Mouse (Mus musculus) heart, adult 8-10 months (tissue): ENCODE data around the gene Zbtb7b. TPM values are rescaled to one million over a fixed set of nuclear protein-coding genes. Genes with fewer than 3 reads are reported as not detected.

ENCODE experiments used
- DNase-seq: peaks from one replicate; pipeline ENCODE4 v3.0.0; 2022; ENCODE audit warnings: low spot score
- total RNA-seq, 4 experiments: library from RNA; stranded (reverse); gene quantifications; 2 replicates each; pipeline ENCODE4 v1.2.4; 2022

Zbtb7b gene
- total RNA-seq, 4 experiments from 2014 or later, result 19.6 to 23.2 (median 22.9) TPM

DNA sequence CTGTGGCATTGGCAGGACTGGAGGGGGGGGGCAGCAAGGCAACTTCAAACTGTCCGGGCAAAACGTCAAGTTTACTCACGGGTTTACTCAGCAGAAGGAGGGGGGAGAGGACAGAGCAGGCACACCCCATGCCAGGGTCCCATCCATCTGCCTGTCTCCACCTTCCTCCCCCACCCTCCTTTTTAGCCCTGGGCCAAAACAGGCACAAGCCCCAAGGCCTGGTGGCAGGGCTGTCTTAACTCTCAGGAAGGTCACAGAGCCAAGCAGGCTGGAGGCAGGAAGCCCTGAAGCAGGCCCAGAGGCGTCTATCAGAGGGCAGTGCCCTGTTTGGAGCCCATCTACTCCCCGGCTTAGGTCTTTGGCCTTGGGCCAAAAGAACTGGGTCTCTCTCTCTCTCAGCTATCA, 4.5 kb downstream of the Zbtb7b start:
- DNase-seq, result peak; percentile 55

- peak; percentile 29 for DNase-seq
These were observed 5.5 kb downstream of the Zbtb7b start for GRCm38 (mm10) chr3:89388901-89389740.

DNA sequence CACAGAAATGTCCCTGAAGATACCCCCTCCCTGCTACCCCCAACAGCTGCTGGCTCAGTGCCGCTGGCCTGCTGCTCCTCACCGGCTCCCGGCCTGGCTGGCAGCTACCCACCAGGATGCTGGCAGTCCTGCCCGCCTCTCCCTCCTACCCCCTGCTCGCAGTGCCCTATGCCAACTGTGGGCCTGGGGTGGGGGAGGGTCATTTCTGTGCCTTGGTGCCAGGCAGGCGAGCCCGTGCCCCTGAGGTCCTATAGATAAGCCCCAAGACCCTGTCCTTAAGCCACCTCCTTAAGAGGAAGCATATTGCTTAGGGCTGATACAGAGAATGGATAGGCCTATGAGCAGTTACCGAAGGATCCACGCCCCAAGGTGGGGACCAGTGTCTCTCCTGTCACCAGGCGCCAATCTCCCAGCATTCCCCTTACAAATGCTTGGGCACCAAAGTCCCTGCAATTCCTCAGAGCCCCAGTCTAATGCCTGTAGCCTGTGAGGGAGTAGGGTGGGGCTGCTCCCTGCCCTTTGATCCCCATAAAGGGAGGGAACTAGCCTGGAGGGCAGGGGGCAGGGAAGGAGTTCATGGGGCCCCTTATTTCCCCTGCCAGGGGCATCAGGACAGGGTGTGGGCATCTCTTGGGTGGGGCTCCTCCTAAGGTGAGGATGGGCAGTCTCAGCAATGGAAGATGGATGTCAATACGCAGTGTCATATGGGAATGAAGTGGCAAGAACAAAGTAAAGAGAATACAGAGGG, 6.3 kb downstream of the Zbtb7b start:
- DNase-seq, result peak; percentile 50

DNA sequence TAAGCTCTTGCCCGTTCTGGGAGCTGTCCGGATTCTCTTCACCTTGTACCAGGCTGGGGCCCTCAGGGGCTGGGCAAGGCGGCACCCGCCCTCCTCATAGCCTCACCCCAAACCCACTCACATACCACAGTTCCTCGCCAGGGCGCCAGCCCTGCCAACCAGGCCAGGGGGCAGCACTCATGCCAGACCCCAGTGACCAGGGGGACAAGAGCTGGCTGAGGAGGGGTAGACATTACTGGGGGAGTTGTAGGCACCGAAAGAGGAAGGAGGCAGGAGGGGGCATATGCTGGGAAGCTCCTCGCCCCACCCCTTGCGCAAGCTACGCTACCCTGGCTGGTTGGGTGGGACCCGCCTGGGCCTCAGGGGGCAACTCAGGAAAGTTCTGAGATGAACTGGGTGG, 6.9 kb downstream of the Zbtb7b start:
- DNase-seq, result no peak

- DNase-seq, result no peak
These were observed 7.8 kb downstream of the Zbtb7b start for GRCm38 (mm10) chr3:89386438-89387420.

GRCm38 (mm10) chr3:89385451-89385850, 9.1 kb downstream of the Zbtb7b start:
- DNase-seq, result no peak

DNA sequence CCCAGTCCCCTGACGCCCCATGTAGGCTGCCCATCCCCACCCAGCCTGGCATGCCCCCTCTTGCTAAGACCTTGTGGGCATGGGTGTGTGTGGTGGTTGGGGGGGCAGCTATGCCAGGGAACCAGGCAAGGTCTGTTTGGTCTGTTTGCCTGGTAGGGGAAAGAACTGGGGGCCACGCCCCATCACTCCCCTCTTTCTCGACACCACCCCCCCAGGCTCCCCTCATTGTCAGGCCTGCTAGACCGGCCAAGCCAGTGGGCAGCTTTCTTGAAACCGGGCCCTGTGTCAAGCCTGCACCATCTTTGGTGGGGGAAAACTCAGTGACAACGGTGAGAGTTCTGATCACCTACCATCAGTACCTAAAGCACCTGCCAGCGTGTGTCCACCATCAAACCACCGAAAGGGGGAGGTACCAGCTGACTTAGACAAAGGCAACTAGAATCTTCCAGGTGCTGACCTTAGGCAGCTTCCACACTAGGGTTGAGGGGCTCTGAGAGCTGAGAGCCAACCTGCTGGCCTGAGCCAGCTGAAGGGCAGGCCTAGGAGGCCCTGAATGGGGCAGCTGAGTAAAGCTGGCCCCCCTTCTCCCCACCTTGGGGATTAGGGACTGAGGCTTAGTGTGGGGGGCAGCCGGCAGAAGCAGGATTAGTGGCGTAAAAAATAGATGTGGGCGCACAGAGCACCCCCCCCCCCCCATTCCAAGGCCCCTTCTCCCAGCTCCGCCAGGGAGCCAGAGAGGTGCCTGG, 10.1 kb downstream of the Zbtb7b start:
- DNase-seq, result no peak

GRCm38 (mm10) chr3:89383651-89384255, 10.8 kb downstream of the Zbtb7b start:
- DNase-seq, result no peak

DNA sequence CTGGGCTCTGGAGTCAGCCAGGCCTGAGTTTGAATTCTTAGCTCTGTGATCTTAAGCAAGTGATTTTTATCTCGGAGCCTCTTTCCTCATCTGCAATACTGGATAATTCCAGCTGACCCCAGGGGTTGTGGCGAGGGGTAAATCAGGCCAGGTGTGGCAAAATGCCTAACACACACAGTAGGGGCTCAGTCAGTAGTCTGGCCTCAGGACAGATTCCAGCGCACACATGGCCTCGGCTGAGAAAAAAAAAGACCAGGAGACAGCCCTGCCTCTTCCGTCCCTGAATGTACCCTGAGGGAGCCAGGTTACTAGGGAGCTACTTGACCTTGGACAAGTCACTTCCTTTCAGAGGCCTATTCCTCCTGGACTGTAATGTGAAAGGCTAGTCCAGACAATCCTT, 11.6 kb downstream of the Zbtb7b start:
- no peak for DNase-seq

GRCm38 (mm10) chr3:89382033-89382882, 12.3 kb downstream of the Zbtb7b start:
- DNase-seq, result no peak

DNA sequence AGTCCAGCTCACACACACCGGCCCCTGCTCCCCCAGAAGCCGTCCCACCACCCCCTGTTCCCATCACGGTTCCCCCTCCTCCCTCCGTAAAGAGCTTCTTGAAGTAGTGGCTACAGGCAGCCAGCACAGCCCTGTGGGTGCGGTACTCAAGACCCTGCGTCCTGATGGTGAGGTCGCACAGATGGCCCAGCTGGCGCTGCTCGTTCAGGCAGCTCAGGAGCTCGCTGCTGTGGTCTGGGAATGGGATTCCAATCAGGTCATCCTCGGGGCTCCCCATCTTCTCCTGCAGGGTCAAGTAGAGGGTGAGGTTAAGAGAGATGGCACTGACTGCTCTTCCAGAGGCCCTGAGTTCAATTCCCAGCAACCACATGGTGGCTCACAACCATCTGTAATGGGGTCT, 13.3 kb downstream of the Zbtb7b start:
- DNase-seq, result no peak

GRCm38 (mm10) chr3:89380711-89381110, 13.9 kb downstream of the Zbtb7b start:
- DNase-seq, result no peak

- no peak for DNase-seq
These were observed 14.3 kb downstream of the Zbtb7b start for GRCm38 (mm10) chr3:89380291-89380690.

DNA sequence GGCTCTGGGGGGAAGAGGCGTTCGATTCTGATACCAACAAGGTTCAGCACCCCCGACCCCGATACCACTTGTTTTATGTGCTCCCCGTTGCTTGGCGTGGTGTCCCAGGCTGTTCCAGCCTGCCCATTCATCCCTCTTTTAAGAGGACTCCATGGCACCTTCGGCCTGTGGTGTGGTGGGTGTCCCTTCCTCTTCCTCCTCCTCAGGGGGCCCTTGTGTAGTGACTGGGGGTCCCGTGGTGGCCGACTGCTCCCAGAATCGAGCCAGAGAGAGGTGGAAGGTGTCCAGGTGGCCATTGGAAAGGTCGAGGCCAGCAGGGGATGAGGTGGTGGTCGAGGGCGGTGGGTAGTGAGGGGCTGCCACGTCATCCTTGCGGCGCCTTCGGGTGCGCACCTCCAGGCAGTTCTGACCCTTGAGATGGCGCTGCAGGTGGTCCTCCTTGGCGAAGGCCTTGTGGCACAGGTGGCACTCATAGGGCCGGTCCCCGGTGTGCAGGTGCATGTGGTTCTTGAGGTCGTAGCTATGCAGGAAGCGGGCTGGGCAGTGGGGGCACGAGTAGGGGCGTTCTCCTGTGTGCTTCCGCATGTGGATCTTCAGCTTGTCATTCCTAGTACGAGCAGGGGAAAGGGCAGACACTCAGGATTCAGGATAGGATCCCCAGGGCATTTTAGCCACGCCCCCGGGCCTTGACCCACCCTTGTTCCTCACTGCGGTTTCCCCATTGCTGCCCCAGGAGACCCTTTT, 15.0 kb downstream of the Zbtb7b start:
- no peak for DNase-seq

DNA sequence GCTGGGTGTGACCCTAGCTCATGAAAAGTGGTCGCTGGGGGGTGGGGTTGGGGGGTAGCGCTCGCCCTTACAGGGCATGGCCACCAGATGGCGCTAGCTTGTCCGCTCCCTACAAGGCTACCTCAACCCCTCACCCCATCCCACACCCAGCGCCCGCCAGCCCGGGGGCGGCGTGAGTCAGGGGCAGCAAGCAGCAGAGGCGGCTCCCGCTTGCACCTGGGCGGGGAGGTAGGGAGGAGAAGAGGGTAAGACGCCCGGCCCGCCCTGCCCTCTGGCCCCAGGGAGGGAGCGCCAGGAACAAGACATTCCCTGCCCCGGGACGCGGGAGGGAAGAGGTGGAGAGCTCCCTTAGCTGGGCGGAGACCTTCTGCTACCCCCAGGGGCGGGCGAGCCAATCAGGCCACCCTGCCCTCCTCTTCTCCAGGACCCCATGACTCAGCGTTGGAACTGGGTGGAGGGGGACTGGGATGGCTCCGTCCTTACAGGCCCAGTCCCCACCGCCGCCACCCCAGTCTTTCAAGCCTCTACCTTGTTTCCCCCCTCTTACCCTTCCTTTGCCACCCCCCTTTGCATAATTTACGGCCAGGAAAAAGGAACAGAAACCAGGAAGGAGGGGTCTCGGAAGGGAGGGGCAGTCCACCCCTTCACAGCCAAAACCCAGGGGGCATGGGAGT, 16.0 kb downstream of the Zbtb7b start:
- DNase-seq, result peak; percentile 53

DNA sequence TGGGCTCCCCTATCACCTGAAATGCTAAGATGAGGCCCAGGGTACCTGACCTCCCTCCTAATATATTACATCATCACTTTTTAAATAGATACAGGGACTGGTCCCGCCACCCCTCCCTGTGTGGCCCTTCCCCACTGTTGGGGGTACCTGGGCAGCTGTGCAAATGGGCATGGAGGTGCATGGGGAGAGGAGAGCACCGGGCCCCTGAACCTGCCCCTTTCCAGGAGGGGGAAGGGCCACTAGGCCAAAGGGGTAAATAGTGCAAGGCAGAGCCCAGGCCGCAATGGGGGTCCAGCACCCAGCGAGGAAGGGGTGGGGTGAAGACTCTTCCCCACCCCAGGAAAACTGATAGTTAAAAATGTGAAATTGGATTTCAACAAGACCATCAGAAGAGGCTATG, 16.7 kb downstream of the Zbtb7b start:
- DNase-seq, result no peak

- no peak for DNase-seq
These were observed 20.9 kb downstream of the Zbtb7b start for GRCm38 (mm10) chr3:89373581-89374231.

DNA sequence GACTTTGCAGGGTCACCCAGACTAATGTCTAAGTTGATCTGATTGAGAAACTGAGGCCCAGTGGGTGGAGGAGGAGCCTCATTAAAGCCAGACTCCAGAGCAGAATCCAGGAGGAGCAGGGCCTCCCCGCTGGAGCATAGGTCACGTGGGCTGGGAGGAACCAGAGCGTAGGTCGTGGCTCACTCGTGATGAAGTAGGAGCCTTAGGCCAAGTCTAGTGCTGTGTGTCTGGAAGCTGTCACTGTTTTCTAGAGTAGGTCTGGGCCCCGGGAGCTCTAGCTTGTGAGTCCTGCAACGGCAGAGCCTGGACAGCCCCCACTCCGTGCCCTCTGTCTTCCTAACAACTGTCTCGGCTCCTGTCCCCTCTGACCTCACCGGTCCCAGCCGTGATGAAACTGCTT, 27.2 kb downstream of the Zbtb7b start:
- DNase-seq, result no peak
